Mouse (Mus musculus) heart, postnatal 14 days (tissue): Measurements from ENCODE around the gene Asb16. TPM values are rescaled to one million over a fixed set of nuclear protein-coding genes. Genes with fewer than 3 reads are reported as not detected.
"Not testable (repeated sequence)": the region's sequence is repeated elsewhere in the genome, so short reads cannot be mapped to it uniquely, and the experiment has no call there.

ENCODE experiments used
- DNase-seq, 2 experiments: peaks; one replicate each; pipeline ENCODE4 v3.0.0; 2021 to 2022
- intact Hi-C: fragments of 180-260 bp; cut with DNase I; formaldehyde crosslinking; loops from one replicate; pipeline ENCODE4 v1.15.1; 2025
- total RNA-seq, 2 experiments: library from RNA; stranded (reverse); gene quantifications; 2 replicates each; pipeline ENCODE4 v1.2.3; 2021

The Asb16 gene
- total RNA-seq, 2 experiments from 2014 or later, result 0.61 to 0.62 TPM

GRCm38 (mm10) chr11:102280267-102280666 is 11.7 kb downstream of the Asb16 start:
- intact Hi-C loops, DNase-seq: not testable (repeated sequence)

- intact Hi-C loops, result no loop called here
- DNase-seq, result no peak
These were observed 15.4 kb downstream of the Asb16 start for GRCm38 (mm10) chr11:102283922-102284321.

GRCm38 (mm10) chr11:102284501-102285094 is 16.1 kb downstream of the Asb16 start, which contains the start of gene Tmub2:
TSS of gene Tmub2 (plus strand) at chr11:102284931.
- peak; percentile 92 to 95 for DNase-seq
- intact Hi-C loops, result no loop called here

GRCm38 (mm10) chr11:102285095-102285834 is 16.7 kb downstream of the Asb16 start:
- DNase-seq, result peak in 1 of 2 experiments; percentile 29
- intact Hi-C loops, result no loop called here

- intact Hi-C loops, result no loop called here
These were observed 18.9 kb downstream of the Asb16 start for GRCm38 (mm10) chr11:102287485-102287884.

GRCm38 (mm10) chr11:102288027-102288804 is 19.7 kb downstream of the Asb16 start:
- intact Hi-C loops, result no loop called here
- DNase-seq, result no peak

More at GRCm38 (mm10) chr11:102287485-102287884, 18.9 kb downstream of the Asb16 start:
- DNase-seq, result no peak

GRCm38 (mm10) chr11:102288913-102289312 is 20.4 kb downstream of the Asb16 start:
- no peak for DNase-seq

GRCm38 (mm10) chr11:102289511-102290100 is 21.1 kb downstream of the Asb16 start:
- intact Hi-C loops, result no loop called here
- no peak for DNase-seq

More at GRCm38 (mm10) chr11:102288913-102289312, 20.4 kb downstream of the Asb16 start:
- intact Hi-C loops, result no loop called here

- no peak for DNase-seq
- intact Hi-C loops, result no loop called here
These were observed 21.6 kb downstream of the Asb16 start for GRCm38 (mm10) chr11:102290141-102290540.

GRCm38 (mm10) chr11:102291051-102291535 is 22.6 kb downstream of the Asb16 start:
- intact Hi-C loops, result no loop called here
- no peak for DNase-seq

- intact Hi-C loops, result no loop called here
- no peak for DNase-seq
These were observed 25.4 kb downstream of the Asb16 start for GRCm38 (mm10) chr11:102293971-102294370.

- intact Hi-C loops, result no loop called here
- DNase-seq, result no peak
These were observed 25.9 kb downstream of the Asb16 start for GRCm38 (mm10) chr11:102294416-102294815.

- intact Hi-C loops, result no loop called here
- peak in 1 of 2 experiments; percentile 31 for DNase-seq
These were observed 26.5 kb downstream of the Asb16 start for GRCm38 (mm10) chr11:102294887-102295597.

- peak; percentile 70 to 75 for DNase-seq
These were observed 27.3 kb downstream of the Asb16 start for GRCm38 (mm10) chr11:102295598-102296471.

GRCm38 (mm10) chr11:102296491-102297472 is 28.2 kb downstream of the Asb16 start, which contains the start of gene Atxn7l3:
TSS of gene Atxn7l3 (minus strand) at chr11:102296631.
- intact Hi-C loops, result loop anchor here (2.0 kb wide), 1 partner anchor 112 kb away; no protein-coding TSS in a partner anchor
- peak; percentile 98 to 99 for DNase-seq

More at GRCm38 (mm10) chr11:102295598-102296471, 27.3 kb downstream of the Asb16 start:
- intact Hi-C loops, result loop anchor here (2.0 kb wide), 1 partner anchor 113 kb away; no protein-coding TSS in a partner anchor

GRCm38 (mm10) chr11:102297577-102298556 is 29.3 kb downstream of the Asb16 start:
- intact Hi-C loops, result loop anchor here (2.0 kb wide), 1 partner anchor 111 kb away; no protein-coding TSS in a partner anchor
- no peak for DNase-seq
